Mouse (Mus musculus): Measurements from ENCODE around the gene Nlrp4c.

DNA sequence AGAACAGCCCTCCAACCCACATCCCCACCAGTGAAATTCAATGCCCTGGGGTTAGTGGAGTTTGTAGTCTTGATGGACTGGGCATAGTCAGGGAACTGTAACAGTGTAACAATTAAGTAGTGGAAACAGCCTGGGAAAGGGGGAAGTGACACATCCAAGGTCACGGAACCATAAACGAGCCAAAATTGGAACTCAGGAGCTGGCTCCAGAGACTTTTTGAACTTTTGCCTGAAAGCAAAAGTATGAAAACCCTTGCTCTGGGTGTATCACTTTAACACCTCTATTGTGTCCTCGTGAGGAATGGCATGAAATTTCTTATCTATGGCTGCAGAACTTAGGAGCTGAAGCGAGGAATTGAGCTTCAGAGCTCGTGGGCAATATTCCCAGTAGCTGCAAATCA is 109.2 kb downstream of the Nlrp4c start:
- no peak for TF ChIP-seq CTCF (IDR thresholded peaks at IDR 0.05; ENCODE audit: control insufficient read depth, insufficient read depth, insufficient read length)
- TF ChIP-seq USF1 (IDR thresholded peaks at IDR 0.05; ENCODE audit: low read depth), result no peak
- no peak for TF ChIP-seq MYOG (IDR thresholded peaks at IDR 0.05; ENCODE audit: control insufficient read depth, extremely low read depth, insufficient read length)
- no peak for TF ChIP-seq MAX (IDR thresholded peaks at IDR 0.05)
- TF ChIP-seq CEBPB (IDR thresholded peaks at IDR 0.05; ENCODE audit: low read depth), result no peak
